ENCODE assay signal across 8 mouse cellular contexts in genomic region chr16:37994647-37995046, GRCm38 (mm10).
A peak's percentile ranks its signal among the peaks of the same experiment; 100 is the strongest.
DNase-seq lines count a peak whose midpoint lies in the region; ATAC-seq lines count a peak whose summit lies in the region.

No protein-coding gene starts in this region.

- H3K4me1 ChIP-seq in limb, embryonic 10.5 days = peaks cover 37% of the 10 kb centered on the region
- peaks cover 45% of the 10 kb centered on the region for H3K4me1 ChIP-seq in midbrain, embryonic 12.5 days
- H3K4me1 ChIP-seq in stomach, embryonic 14.5 days (ENCODE audit: control insufficient read depth, insufficient read depth, low read length) = peaks cover 5% of the 10 kb centered on the region; the same call in 1 of the 2 replicates

- H3K27ac ChIP-seq in limb, embryonic 10.5 days = no peak overlapping the region
- no peak overlapping the region for H3K27ac ChIP-seq in midbrain, embryonic 12.5 days (replicated peaks)
- no peak overlapping the region for H3K27ac ChIP-seq in stomach, embryonic 14.5 days (ENCODE audit: low read length)

- H3K9me3 ChIP-seq in limb, embryonic 10.5 days (replicated peaks) = no peaks in the 10 kb centered on the region
- H3K9me3 ChIP-seq in midbrain, embryonic 12.5 days = no peaks in the 10 kb centered on the region
- H3K9me3 ChIP-seq in stomach, embryonic 14.5 days (ENCODE audit: control insufficient read depth, low read depth, low read length) = no peaks in the 10 kb centered on the region

- no peaks in the 10 kb centered on the region for H3K27me3 ChIP-seq in limb, embryonic 10.5 days (ENCODE audit: low read depth, poor library complexity, severe bottlenecking)
- no peaks in the 10 kb centered on the region for H3K27me3 ChIP-seq in midbrain, embryonic 12.5 days
- H3K27me3 ChIP-seq in stomach, embryonic 14.5 days (ENCODE audit: control insufficient read depth, insufficient read depth, low read length) = no peaks in the 10 kb centered on the region

- ATAC-seq in inflammation-experienced regulatory T-cells, adult 6 months = peak; percentile 76
- ATAC-seq in midbrain, embryonic 12.5 days (ENCODE audit: low FRiP score, low read depth) = peak; percentile 3; the same call in 1 of the 2 replicates
- ATAC-seq in stomach, embryonic 14.5 days (ENCODE audit: insufficient number of reproducible peaks, insufficient read depth, low FRiP score, low read depth) = no peak

- DNase-seq in ovary, adult 18-20 months (ENCODE audit: low spot score) = peak; percentile 44
- DNase-seq in ovary, postnatal 10 days (ENCODE audit: low spot score) = no peak
- peak; percentile 87 for DNase-seq in cerebellum, adult 9-11 months
- DNase-seq in gastrocnemius, postnatal 25 days = peak; percentile 71
- peak; percentile 45 for DNase-seq in limb, embryonic 10.5 days (ENCODE audit: low spot score)

- no peaks in the 10 kb centered on the region for H3K36me3 ChIP-seq in limb, embryonic 10.5 days
- H3K36me3 ChIP-seq in midbrain, embryonic 12.5 days = no peaks in the 10 kb centered on the region
- no peaks in the 10 kb centered on the region for H3K36me3 ChIP-seq in stomach, embryonic 14.5 days (ENCODE audit: control insufficient read depth, insufficient read depth, low read length)

- no peak overlapping the region for H3K9ac ChIP-seq in midbrain, embryonic 12.5 days (replicated peaks)
- no peak overlapping the region for H3K9ac ChIP-seq in stomach, embryonic 14.5 days (replicated peaks; ENCODE audit: low read depth, low read length)

- WGBS in limb, embryonic 10.5 days = 10% methylated on average over 12 of the region's 12 CpGs
- 25% methylated on average over 12 of the region's 12 CpGs for WGBS in midbrain, embryonic 12.5 days
- WGBS in stomach, embryonic 14.5 days = 13% methylated on average over 12 of the region's 12 CpGs

- no peak overlapping the region for H3K4me3 ChIP-seq in limb, embryonic 10.5 days
- no peak overlapping the region for H3K4me3 ChIP-seq in midbrain, embryonic 12.5 days
- no peak overlapping the region for H3K4me3 ChIP-seq in stomach, embryonic 14.5 days (ENCODE audit: low read depth, low read length)

- H3K4me2 ChIP-seq in midbrain, embryonic 12.5 days (replicated peaks) = no peak overlapping the region
- 0 out of 2 replicates have a peak overlapping the region, but pooled peaks have one; percentile 13 for H3K4me2 ChIP-seq in stomach, embryonic 14.5 days (replicated peaks; ENCODE audit: low read depth, low read length)
